Mouse (Mus musculus) liver, adult 2 months (tissue): ENCODE data around the gene T2.
A peak's percentile ranks its signal among the peaks of the same experiment; 100 is the strongest.

ENCODE experiments used
- CTCF ChIP-seq: fragments of 200-500 bp; IDR thresholded peaks from 2 replicates; pipeline ENCODE4 v1.5.1; 2011; ENCODE audit warnings: low read depth, low read length, control low read depth
- POLR2A ChIP-seq: fragments of 200-500 bp; IDR thresholded peaks from 2 replicates; pipeline ENCODE4 v1.6.1; 2011; ENCODE audit warnings: low read length, control low read depth; ENCODE audit not compliant: insufficient read depth; ENCODE audit errors: extremely low read depth

GRCm38 (mm10) chr17:8423283-8423682 is 67.5 kb downstream of the T2 start:
- TF ChIP-seq POLR2A (no peak), CTCF (peak; percentile 76)
